Mouse (Mus musculus) spleen, embryonic (tissue): Measurements from ENCODE around the gene Hps1.
"Not testable (repeated sequence)": the region's sequence is repeated elsewhere in the genome, so short reads cannot be mapped to it uniquely, and the experiment has no call there.

Experiments used
- CTCF ChIA-PET: fragments of 350-600 bp; sonication (Branson Sonifier 250); formaldehyde crosslinking; loops from one replicate; lab custom pipeline; 2022; lab: Charles Lee

Hps1 gene

GRCm38 (mm10) chr19:42779531-42780155 lies at the start of gene Hps1:
Hps1 (minus strand) TSS chr19:42779978.
- CTCF ChIA-PET, result interaction anchor here (0.5 kb wide), 1 partner anchor 1414 kb away, joined by 13 read pairs; no protein-coding TSS in a partner anchor

- CTCF ChIA-PET, result no interaction called here
Measured at GRCm38 (mm10) chr19:42829196-42829595, 49.4 kb upstream of the Hps1 start.

GRCm38 (mm10) chr19:42827843-42828242 lies 48.1 kb upstream of the Hps1 start:
- CTCF ChIA-PET, result no interaction called here

GRCm38 (mm10) chr19:42820109-42820508 lies 40.3 kb upstream of the Hps1 start:
- CTCF ChIA-PET, result no interaction called here

- CTCF ChIA-PET, result no interaction called here
Measured at GRCm38 (mm10) chr19:42817761-42818160, 38.0 kb upstream of the Hps1 start.

GRCm38 (mm10) chr19:42816261-42816660 lies 36.5 kb upstream of the Hps1 start:
- CTCF ChIA-PET, result interaction anchor here (0.6 kb wide), 1 partner anchor 662 kb away, joined by 5 read pairs; no protein-coding TSS in a partner anchor

GRCm38 (mm10) chr19:42810140-42810539 lies 30.4 kb upstream of the Hps1 start:
- CTCF ChIA-PET, result no interaction called here

- CTCF ChIA-PET, result no interaction called here
Measured at GRCm38 (mm10) chr19:42809491-42809890, 29.7 kb upstream of the Hps1 start.

GRCm38 (mm10) chr19:42797866-42798265 lies 18.1 kb upstream of the Hps1 start:
- CTCF ChIA-PET, result interaction anchor here (0.7 kb wide), 1 partner anchor 177 kb away, joined by 3 read pairs; no protein-coding TSS in a partner anchor

- CTCF ChIA-PET, result interaction anchor here (0.6 to 1.5 kb wide), 4 partner anchors 14 to 602 kb away, joined by 3 to 4 read pairs (median 3); no protein-coding TSS in a partner anchor
Measured at GRCm38 (mm10) chr19:42795801-42796200, 16.0 kb upstream of the Hps1 start.

- CTCF ChIA-PET, result interaction anchor here (0.6 to 1.5 kb wide), 4 partner anchors 13 to 602 kb away, joined by 3 to 4 read pairs (median 3); no protein-coding TSS in a partner anchor
Measured at GRCm38 (mm10) chr19:42794914-42795613, 15.3 kb upstream of the Hps1 start.

GRCm38 (mm10) chr19:42788311-42788710 lies 8.5 kb upstream of the Hps1 start:
- CTCF ChIA-PET, result no interaction called here

- CTCF ChIA-PET, result no interaction called here
Measured at GRCm38 (mm10) chr19:42785562-42786220, 5.9 kb upstream of the Hps1 start.

- CTCF ChIA-PET, result no interaction called here
Measured at GRCm38 (mm10) chr19:42785129-42785528, 5.4 kb upstream of the Hps1 start.

- CTCF ChIA-PET, result not testable (repeated sequence)
Measured at GRCm38 (mm10) chr19:42780156-42780538, 369 bp upstream of the Hps1 start.

- CTCF ChIA-PET, result interaction anchor here (0.7 kb wide), 1 partner anchor 60 kb away, joined by 3 read pairs; no protein-coding TSS in a partner anchor
Measured at GRCm38 (mm10) chr19:42777801-42778200, 2.0 kb downstream of the Hps1 start.

- CTCF ChIA-PET, result no interaction called here
Measured at GRCm38 (mm10) chr19:42776813-42777212, 3.0 kb downstream of the Hps1 start.

- CTCF ChIA-PET, result no interaction called here
Measured at GRCm38 (mm10) chr19:42770141-42770872, 9.5 kb downstream of the Hps1 start.

GRCm38 (mm10) chr19:42769648-42770047 lies 10.1 kb downstream of the Hps1 start:
- CTCF ChIA-PET, result no interaction called here

- CTCF ChIA-PET, result no interaction called here
Measured at GRCm38 (mm10) chr19:42767361-42767760, 12.4 kb downstream of the Hps1 start.

GRCm38 (mm10) chr19:42764398-42764797 lies 15.4 kb downstream of the Hps1 start:
- CTCF ChIA-PET, result interaction anchor here (0.5 to 0.7 kb wide), 3 partner anchors 32 to 557 kb away, joined by 3 to 5 read pairs (median 3); no protein-coding TSS in a partner anchor
